Mouse (Mus musculus) MEL (cell line): ENCODE measurements around the gene Ncaph2.

Experiments
- CTCF ChIP-seq, 3 experiments: IDR thresholded peaks in 2 of 3; conservative IDR thresholded peaks in 1 of 3; 2 replicates each; pipeline ENCODE4 v1.5.1; 2011 to 2012; ENCODE audit warnings: low read length in 3 of 3, low read depth in 2 of 3, mild to moderate bottlenecking in 2 of 3, improper control_type of control experiment in 1 of 3, inconsistent platforms in 1 of 3, mixed read lengths in 1 of 3, moderate library complexity in 1 of 3; ENCODE audit not compliant: control insufficient read depth in 1 of 3, insufficient read depth in 1 of 3, poor library complexity in 1 of 3, severe bottlenecking in 1 of 3
- EP300 ChIP-seq, 2 experiments: IDR thresholded peaks; 2 replicates each; pipeline ENCODE4 v1.6.1; 2011; ENCODE audit warnings: improper control_type of control experiment in 2 of 2, low read length in 2 of 2, low read depth in 1 of 2, mild to moderate bottlenecking in 1 of 2
- MEF2A ChIP-seq: IDR thresholded peaks from 2 replicates; pipeline ENCODE4 v1.6.1; 2014; ENCODE audit warnings: low read depth, mild to moderate bottlenecking, inconsistent platforms, low read length, improper control_type of control experiment; ENCODE audit not compliant: poor library complexity, insufficient replicate concordance, severe bottlenecking; ENCODE audit errors: extremely low read depth
- MXI1 ChIP-seq: IDR thresholded peaks from 2 replicates; pipeline ENCODE4 v1.6.1; 2011; ENCODE audit warnings: mild to moderate bottlenecking, low read depth, low read length, improper control_type of control experiment
- POLR2A ChIP-seq, 2 experiments: IDR thresholded peaks; 2 replicates each; pipeline ENCODE4 v1.6.1; 2011 to 2012; ENCODE audit warnings: low read length in 2 of 2, mild to moderate bottlenecking in 2 of 2, control low read depth in 1 of 2, improper control_type of control experiment in 1 of 2, low read depth in 1 of 2, moderate library complexity in 1 of 2; ENCODE audit not compliant: control insufficient read depth in 1 of 2, insufficient read depth in 1 of 2, poor library complexity in 1 of 2
- SIN3A ChIP-seq: IDR thresholded peaks from 2 replicates; pipeline ENCODE4 v1.6.1; 2012; ENCODE audit warnings: low read length, improper control_type of control experiment, inconsistent platforms
- TBP ChIP-seq: IDR thresholded peaks from 2 replicates; pipeline ENCODE4 v1.8.0; 2011; ENCODE audit warnings: low read depth, low read length, improper control_type of control experiment
- TCF12 ChIP-seq: IDR thresholded peaks from 2 replicates; pipeline ENCODE4 v1.6.1; 2014; ENCODE audit warnings: low read depth, mild to moderate bottlenecking, inconsistent platforms, low read length, improper control_type of control experiment, moderate library complexity
- ZMIZ1 ChIP-seq: IDR thresholded peaks from 2 replicates; pipeline ENCODE4 v1.6.1; 2012; ENCODE audit warnings: low read depth, mild to moderate bottlenecking, inconsistent platforms, low read length, improper control_type of control experiment, moderate library complexity

GRCm38 (mm10) chr15:89421938-89422337 lies 66.4 kb downstream of the Ncaph2 start:
- TF ChIP-seq TBP = no peak
- TF ChIP-seq TCF12 = no peak
- no peak for TF ChIP-seq ZMIZ1
- no peak for TF ChIP-seq CTCF (IDR thresholded peaks at IDR 0.05 in 2 of 3, conservative IDR thresholded peaks at IDR 0.05 in 1 of 3; ENCODE audit: control insufficient read depth in 1 of 3, insufficient read depth in 1 of 3, low read depth in 2 of 3, low read length in 3 of 3, poor library complexity in 1 of 3, severe bottlenecking in 1 of 3)
- no peak for TF ChIP-seq SIN3A
- TF ChIP-seq EP300 (IDR thresholded peaks at IDR 0.05; ENCODE audit: low read depth in 1 of 2, low read length in 2 of 2) = no peak
- no peak for TF ChIP-seq MEF2A
- no peak for TF ChIP-seq MXI1
- no peak for TF ChIP-seq POLR2A (IDR thresholded peaks at IDR 0.05; ENCODE audit: control insufficient read depth in 1 of 2, insufficient read depth in 1 of 2, low read depth in 1 of 2, low read length in 2 of 2, poor library complexity in 1 of 2)
